Mouse (Mus musculus): ENCODE measurements at regions not wholly inside any gene's neighbourhood (a gene's known extent, or its start where the extent isn't known, plus 50 kb on each side); places are given as distances from the start of the nearest gene placed in this dataset.

DNA sequence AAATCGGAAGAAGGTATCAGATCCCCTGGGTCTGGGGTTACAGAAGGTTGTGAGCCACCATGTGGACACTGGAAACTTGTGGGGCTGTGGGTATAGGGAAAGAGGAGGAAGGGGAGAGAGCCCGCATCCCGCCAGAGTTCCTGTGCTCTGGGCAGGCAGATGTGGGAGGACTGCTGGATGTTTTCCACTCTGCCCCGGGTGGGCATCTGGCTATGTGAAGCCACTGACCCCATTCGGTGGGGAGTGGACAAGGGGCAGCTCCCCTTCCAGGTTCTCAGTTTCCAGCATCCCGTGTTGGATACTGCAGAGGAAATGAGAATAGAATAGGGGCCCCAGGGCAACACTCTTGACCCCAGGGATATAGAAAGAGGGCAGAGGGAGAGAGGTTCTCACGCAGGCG, 72.1 kb upstream of the Lgalsl start:
- TF ChIP-seq CTCF (IDR thresholded peaks at IDR 0.05; ENCODE audit: control insufficient read depth, insufficient read depth, insufficient replicate concordance, low read depth, low read length), result no peak
- no peak for TF ChIP-seq POLR2A (IDR thresholded peaks at IDR 0.05; ENCODE audit: control insufficient read depth, low read depth, low read length)

All from testis, adult 2 months (tissue).